Mouse (Mus musculus): ENCODE data around the gene Xpc. TPM values are rescaled to one million over a fixed set of nuclear protein-coding genes. Genes with fewer than 3 reads are reported as not detected.
A peak's percentile ranks its signal among the peaks of the same experiment; 100 is the strongest.

The Xpc gene
- polyA plus RNA-seq, 1 experiment = 17.3 TPM

GRCm38 (mm10) chr6:91465756-91466155 is 49.9 kb downstream of the Xpc start:
- no peak overlapping the region for H3K4me3 ChIP-seq (replicated peaks; ENCODE audit: extremely low read depth, low read depth, low read length)
- DNase-seq = no peak
- TF ChIP-seq CTCF (IDR thresholded peaks at IDR 0.05; ENCODE audit: insufficient read depth, low read length) (no peak), POLR2A (IDR thresholded peaks at IDR 0.05; ENCODE audit: borderline replicate concordance, extremely low read depth, low read depth, low read length) (no peak)
- 92% methylated on average over 2 of the region's 2 CpGs for WGBS
- H3K4me1 ChIP-seq (ENCODE audit: control insufficient read depth, insufficient read depth, low read length) = no peaks in the 10 kb centered on the region

GRCm38 (mm10) chr6:91459471-91459870 is 56.2 kb downstream of the Xpc start:
- Histone ChIP-seq H3K4me3 (replicated peaks; ENCODE audit: extremely low read depth, low read depth, low read length) (no peak overlapping the region), H3K4me1 (ENCODE audit: control insufficient read depth, insufficient read depth, low read length) (no peaks in the 10 kb centered on the region)
- TF ChIP-seq POLR2A (IDR thresholded peaks at IDR 0.05; ENCODE audit: borderline replicate concordance, extremely low read depth, low read depth, low read length) (no peak), CTCF (IDR thresholded peaks at IDR 0.05; ENCODE audit: insufficient read depth, low read length) (no peak)
- WGBS = 85% methylated on average over 1 of the region's 1 CpGs
- DNase-seq = no peak

- Histone ChIP-seq H3K4me1 (ENCODE audit: control insufficient read depth, insufficient read depth, low read length) (no peaks in the 10 kb centered on the region), H3K4me3 (replicated peaks; ENCODE audit: extremely low read depth, low read depth, low read length) (no peak overlapping the region)
- no peak for DNase-seq
- no peak for TF ChIP-seq POLR2A (IDR thresholded peaks at IDR 0.05; ENCODE audit: borderline replicate concordance, extremely low read depth, low read depth, low read length)
- TF ChIP-seq CTCF (IDR thresholded peaks at IDR 0.05; ENCODE audit: insufficient read depth, low read length) = no peak
- WGBS = 29% methylated on average over 5 of the region's 5 CpGs
Measured at GRCm38 (mm10) chr6:91454546-91454945, 61.1 kb downstream of the Xpc start.

GRCm38 (mm10) chr6:91452056-91452455 is 63.6 kb downstream of the Xpc start:
- no peak for TF ChIP-seq CTCF (IDR thresholded peaks at IDR 0.05; ENCODE audit: insufficient read depth, low read length)
- TF ChIP-seq POLR2A (IDR thresholded peaks at IDR 0.05; ENCODE audit: borderline replicate concordance, extremely low read depth, low read depth, low read length) = no peak
- no peak for DNase-seq
- WGBS = 65% methylated on average over 1 of the region's 1 CpGs
- H3K4me3 ChIP-seq (replicated peaks; ENCODE audit: extremely low read depth, low read depth, low read length) = no peak overlapping the region
- no peaks in the 10 kb centered on the region for H3K4me1 ChIP-seq (ENCODE audit: control insufficient read depth, insufficient read depth, low read length)

GRCm38 (mm10) chr6:91449472-91450225 is 66.0 kb downstream of the Xpc start:
- TF ChIP-seq CTCF (IDR thresholded peaks at IDR 0.05; ENCODE audit: insufficient read depth, low read length) = no peak
- TF ChIP-seq POLR2A (IDR thresholded peaks at IDR 0.05; ENCODE audit: borderline replicate concordance, extremely low read depth, low read depth, low read length) = no peak
- no peak for DNase-seq
- Histone ChIP-seq H3K4me1 (ENCODE audit: control insufficient read depth, insufficient read depth, low read length) (no peaks in the 10 kb centered on the region), H3K4me3 (replicated peaks; ENCODE audit: extremely low read depth, low read depth, low read length) (no peak overlapping the region)
- WGBS = 42% methylated on average over 3 of the region's 3 CpGs

- WGBS = 73% methylated on average over 3 of the region's 3 CpGs
- no peak overlapping the region for H3K4me3 ChIP-seq (replicated peaks; ENCODE audit: extremely low read depth, low read depth, low read length)
- no peak for DNase-seq
- TF ChIP-seq POLR2A (IDR thresholded peaks at IDR 0.05; ENCODE audit: borderline replicate concordance, extremely low read depth, low read depth, low read length) (no peak), CTCF (IDR thresholded peaks at IDR 0.05; ENCODE audit: insufficient read depth, low read length) (no peak)
- H3K4me1 ChIP-seq (ENCODE audit: control insufficient read depth, insufficient read depth, low read length) = peaks cover 3% of the 10 kb centered on the region; the same call in 1 of the 2 replicates
Measured at GRCm38 (mm10) chr6:91445316-91445715, 70.4 kb downstream of the Xpc start.

GRCm38 (mm10) chr6:91441145-91441662 is 74.5 kb downstream of the Xpc start:
- TF ChIP-seq CTCF (IDR thresholded peaks at IDR 0.05; ENCODE audit: insufficient read depth, low read length) (no peak), POLR2A (IDR thresholded peaks at IDR 0.05; ENCODE audit: borderline replicate concordance, extremely low read depth, low read depth, low read length) (no peak)
- Histone ChIP-seq H3K4me3 (replicated peaks; ENCODE audit: extremely low read depth, low read depth, low read length) (peak overlapping the region; percentile 64), H3K4me1 (ENCODE audit: control insufficient read depth, insufficient read depth, low read length) (peaks cover 3% of the 10 kb centered on the region; the same call in 1 of the 2 replicates)
- no peak for DNase-seq
- under 1% methylated on average over 19 of the region's 19 CpGs for WGBS

GRCm38 (mm10) chr6:91440474-91441144 is 75.1 kb downstream of the Xpc start:
- peaks cover 3% of the 10 kb centered on the region; the same call in 1 of the 2 replicates for H3K4me1 ChIP-seq (ENCODE audit: control insufficient read depth, insufficient read depth, low read length)
- WGBS = 3% methylated on average over 30 of the region's 30 CpGs
- peak; percentile 98; the same call in 1 of the 2 replicates for TF ChIP-seq POLR2A (IDR thresholded peaks at IDR 0.05; ENCODE audit: borderline replicate concordance, extremely low read depth, low read depth, low read length)
- TF ChIP-seq CTCF (IDR thresholded peaks at IDR 0.05; ENCODE audit: insufficient read depth, low read length) = no peak
- DNase-seq = peak; percentile 95
- peak overlapping the region; percentile 64 for H3K4me3 ChIP-seq (replicated peaks; ENCODE audit: extremely low read depth, low read depth, low read length)

Other genes with a start within 250 kb of the Xpc start
- gene Wnt7a, start 104.5 kb downstream of the Xpc start, polyA plus RNA-seq (2012; rRNA removed) = 9.7 and 10.8 TPM in 2 replicates
- 3.5 and 4.4 TPM in 2 replicates for gene Chchd4, start 42.3 kb downstream of the Xpc start, polyA plus RNA-seq (2012; rRNA removed)
- gene Tmem43, start 42.2 kb downstream of the Xpc start, polyA plus RNA-seq (2012; rRNA removed) = 65.2 and 79.5 TPM in 2 replicates
- 7.7 and 10.8 TPM in 2 replicates for gene Lsm3, start within 50 bp of the Xpc start, polyA plus RNA-seq (2012; rRNA removed)
- gene Slc6a6, start 168.2 kb upstream of the Xpc start, polyA plus RNA-seq (2012; rRNA removed) = 178 and 228 TPM in 2 replicates

All from lung, adult 2 months (tissue).